Mouse (Mus musculus): ENCODE results near the gene Hacd4.

DNA sequence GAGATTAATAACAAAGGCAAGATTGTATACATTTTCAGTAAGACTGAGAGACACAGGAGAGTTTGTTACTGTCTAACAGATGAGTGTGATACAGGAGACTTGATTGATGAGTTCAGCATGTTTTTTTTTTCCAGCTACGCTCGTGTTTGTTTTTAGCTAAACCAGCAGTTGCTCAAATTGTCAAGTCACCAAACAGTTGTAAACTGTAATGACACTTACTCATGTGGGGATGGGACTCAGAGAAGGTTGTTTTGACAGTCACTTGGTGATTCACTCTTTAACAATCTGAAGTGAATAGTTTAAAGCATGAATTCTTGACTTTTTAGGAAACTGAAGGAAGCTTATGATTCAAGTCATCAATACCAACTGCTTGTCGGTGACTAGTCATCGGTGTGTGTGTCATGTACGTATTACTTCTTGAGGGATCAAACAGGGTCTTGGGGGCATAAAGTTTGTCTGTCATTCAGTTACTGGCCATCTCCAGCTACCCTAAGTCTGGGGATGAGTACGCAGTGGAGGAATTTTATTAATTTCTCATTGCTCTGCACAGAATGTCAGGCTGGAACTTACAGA is 2.0 kb downstream of the Hacd4 start:
- TF ChIP-seq EP300 (optimal IDR thresholded peaks at IDR 0.05) (no peak), CTCF (IDR thresholded peaks at IDR 0.05; ENCODE audit: low read depth) (no peak)

Data from stomach, postnatal 0 days (tissue).